Mouse (Mus musculus): Measurements from ENCODE around the gene Nob1.
A peak's percentile ranks its signal among the peaks of the same experiment; 100 is the strongest.

The Nob1 gene

GRCm38 (mm10) chr8:107424597-107425229 lies at the start of gene Nob1:
Gene Nob1, minus strand, starts transcription at chr8:107425051.
- DNase-seq (ENCODE audit: low read depth) = peak; percentile 98

DNA sequence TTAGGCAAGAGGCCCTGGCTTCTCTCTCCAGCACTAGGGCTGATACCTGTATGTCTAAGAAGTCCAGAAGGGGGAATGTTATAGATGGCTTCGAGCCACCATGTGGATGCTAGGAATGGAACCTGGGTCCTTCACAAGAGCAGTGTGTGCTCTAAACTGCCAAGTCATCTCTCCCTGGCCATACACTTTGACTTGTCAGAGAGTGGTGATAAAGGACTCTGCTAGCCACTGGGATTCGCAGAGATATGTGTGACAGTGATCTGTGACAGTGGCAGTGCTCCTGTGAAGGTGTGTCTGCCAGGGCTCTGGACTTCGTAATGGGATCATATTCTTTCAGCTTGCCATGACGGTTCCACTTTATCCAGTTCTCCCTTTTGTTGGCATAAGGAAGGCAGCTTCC lies 48.5 kb upstream of the Nob1 start:
- no peak for DNase-seq (ENCODE audit: low read depth)

DNA sequence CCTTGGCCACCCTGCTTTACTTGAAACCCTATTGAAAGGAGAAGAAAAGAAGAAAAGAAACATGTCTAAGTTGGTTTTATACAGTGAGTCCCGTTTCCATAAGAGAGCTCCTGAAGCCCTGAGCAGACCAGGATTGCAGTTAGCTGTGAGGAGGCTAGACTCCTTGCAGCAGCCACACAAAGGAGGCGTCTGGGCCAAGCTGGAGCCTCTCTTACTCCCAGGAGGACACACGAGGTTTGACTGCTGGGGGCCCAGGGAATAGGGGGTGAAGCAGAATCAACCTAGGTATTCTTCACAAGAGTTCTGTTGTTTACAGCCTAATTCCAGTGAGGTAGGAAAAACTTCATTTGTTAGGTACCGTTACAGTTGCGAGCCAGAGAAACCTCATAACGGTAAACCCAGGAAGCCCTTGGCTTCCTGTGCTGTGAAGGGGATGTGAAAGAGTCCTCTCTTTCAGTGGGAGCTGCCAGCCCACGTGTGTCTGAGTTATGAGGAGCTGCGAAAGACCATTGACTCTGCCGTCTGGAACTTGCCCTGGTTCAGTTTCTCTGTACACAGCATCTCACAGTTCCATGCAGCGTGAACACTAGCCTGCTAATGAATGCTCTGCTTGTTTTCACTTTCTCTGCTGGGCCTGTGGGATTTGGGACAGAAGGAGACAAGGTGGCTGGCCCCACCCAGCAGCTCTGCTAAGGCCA lies 47.7 kb upstream of the Nob1 start:
- no peak for DNase-seq (ENCODE audit: low read depth)

GRCm38 (mm10) chr8:107470302-107470701 lies 45.5 kb upstream of the Nob1 start:
- no peak for DNase-seq (ENCODE audit: low read depth)

DNA sequence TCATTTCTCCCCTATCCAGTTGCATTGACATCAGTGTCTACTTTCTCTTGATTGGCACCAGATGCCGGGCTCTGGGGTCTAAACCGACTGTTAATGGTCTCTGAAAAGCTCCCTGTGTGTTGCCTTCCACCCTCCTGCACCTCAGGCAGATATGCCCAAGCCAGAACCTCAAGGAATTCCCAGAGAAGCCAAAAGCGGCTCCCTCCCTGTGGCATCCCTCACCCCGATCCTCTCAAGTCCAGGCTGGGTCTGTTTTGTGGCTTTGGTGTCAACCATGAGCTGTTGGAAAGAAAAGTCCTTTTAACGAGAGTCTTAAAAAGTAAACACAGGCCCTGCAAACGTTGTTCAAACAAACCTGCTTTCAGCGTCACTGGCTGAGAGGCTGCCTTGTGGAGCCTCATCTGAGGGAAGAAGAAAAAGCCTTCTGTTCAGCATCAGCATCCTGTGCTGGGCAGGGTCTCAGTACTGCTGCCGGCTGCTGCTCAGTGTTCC lies 44.0 kb upstream of the Nob1 start:
- DNase-seq (ENCODE audit: low read depth) = no peak

DNA sequence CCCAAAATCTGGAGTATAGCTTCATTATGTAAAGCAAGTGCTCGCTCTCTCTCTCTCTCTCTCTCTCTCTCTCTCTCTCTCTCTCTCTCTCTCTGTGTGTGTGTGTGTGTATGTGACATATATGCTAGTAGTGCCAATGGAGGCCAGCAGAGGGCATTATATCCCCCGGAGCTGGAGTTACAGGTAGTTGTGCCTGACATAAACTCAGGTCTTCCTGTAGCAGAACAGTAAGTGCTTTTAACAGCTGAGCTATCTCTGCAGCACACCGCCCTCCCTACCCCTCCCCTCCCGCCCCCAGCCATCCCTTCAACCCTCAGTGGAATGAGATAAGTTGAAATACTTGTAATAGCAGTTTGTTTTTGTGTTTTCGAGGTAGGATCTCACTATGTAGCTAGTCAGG lies 41.8 kb upstream of the Nob1 start:
- no peak for DNase-seq (ENCODE audit: low read depth)

DNA sequence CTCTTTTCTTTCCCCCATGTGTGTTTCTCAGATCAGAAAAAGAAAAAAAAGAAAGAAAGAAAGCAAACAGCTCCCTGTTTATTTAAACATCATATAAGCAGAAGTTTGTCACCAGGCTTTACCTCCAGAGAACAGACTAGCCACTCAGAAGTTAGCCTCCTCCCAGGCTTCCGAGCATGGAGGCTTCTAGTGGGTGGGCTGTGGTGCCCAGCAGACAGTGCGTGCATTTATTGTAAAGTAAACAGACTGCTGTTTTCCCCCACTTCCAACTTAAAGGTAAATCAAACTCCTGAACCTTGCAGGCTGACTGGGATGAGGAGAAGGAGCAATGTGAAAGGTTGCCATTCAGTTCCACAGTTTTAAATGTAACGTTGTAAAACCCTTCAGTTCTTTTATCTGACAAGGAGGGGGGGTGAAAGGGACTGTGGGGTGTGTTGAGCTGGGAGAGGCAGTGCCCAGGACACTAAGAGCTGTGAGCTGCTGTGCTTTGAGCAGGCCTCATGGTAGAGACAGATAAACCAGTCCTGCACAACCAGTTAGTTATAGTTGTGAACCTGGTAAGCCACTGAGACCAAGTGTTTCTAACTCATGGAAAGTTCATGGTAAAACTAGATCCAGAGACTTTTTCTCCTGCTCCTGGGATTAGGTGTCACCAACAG lies 40.6 kb upstream of the Nob1 start:
- no peak for DNase-seq (ENCODE audit: low read depth)

DNA sequence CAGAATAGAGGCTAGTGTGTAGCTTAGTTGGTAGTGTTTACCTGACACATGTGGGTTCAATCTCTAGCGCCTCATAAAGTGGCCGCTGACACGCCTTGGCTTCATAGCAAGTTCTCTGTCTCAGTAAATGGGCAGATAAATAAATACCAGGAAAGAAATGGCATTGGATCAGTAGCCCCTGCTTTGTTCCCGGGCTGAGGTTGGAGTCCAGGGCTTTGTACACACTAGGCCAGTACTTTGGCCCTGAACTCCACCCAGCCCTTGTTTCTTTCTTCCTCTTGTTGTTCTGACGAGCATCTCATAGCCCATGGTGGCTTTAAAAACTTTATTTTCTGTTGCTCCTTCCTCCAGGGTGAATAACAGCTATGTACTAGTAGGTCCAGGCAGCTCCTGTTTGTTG lies 37.6 kb upstream of the Nob1 start:
- no peak for DNase-seq (ENCODE audit: low read depth)

- no peak for DNase-seq (ENCODE audit: low read depth)
Measured at GRCm38 (mm10) chr8:107458281-107458680, 33.4 kb upstream of the Nob1 start.

DNA sequence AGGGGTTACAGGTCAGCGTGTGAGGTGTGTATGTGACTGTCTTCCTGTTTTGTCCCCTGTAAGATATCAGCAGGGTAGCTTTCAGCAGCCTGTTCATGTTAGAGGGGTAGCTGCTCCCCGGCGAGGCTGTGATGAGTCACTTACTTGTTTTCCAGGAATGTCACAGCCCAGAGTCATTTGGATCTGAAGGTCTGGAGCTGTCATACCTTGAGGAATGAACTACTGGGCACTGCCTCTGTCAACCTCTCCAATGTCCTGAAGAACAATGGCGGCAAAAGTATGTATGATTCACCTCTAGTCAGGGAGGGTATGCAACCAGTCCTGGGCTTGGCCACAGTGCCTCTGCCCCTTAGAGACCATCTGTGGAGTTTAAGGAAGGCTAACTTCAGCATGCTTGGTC lies 32.9 kb upstream of the Nob1 start:
- DNase-seq (ENCODE audit: low read depth) = no peak

- DNase-seq (ENCODE audit: low read depth) = peak; percentile 43
Measured at GRCm38 (mm10) chr8:107455268-107455667, 30.4 kb upstream of the Nob1 start.

DNA sequence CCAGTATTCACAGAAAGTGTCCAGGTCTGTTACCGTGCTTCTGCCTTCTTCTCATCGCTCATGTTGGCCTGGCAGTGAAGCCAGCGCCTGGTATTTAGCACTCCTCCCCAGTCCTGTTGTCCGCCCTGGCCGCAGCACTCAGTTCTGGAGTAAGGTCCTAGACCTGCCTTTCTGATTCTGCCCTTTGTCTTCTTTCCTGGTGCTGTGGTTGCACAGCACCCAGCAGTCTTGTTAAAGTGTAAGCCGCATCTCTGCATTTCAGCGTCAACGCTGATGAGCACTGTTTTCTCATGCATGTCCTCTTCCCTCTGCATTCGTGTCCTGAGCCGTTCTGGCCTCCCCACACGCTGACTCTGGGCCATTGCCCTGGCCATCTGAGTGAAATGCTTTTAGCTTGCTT lies 28.5 kb upstream of the Nob1 start:
- no peak for DNase-seq (ENCODE audit: low read depth)

- DNase-seq (ENCODE audit: low read depth) = no peak
Measured at GRCm38 (mm10) chr8:107451414-107452066, 26.7 kb upstream of the Nob1 start.

- no peak for DNase-seq (ENCODE audit: low read depth)
Measured at GRCm38 (mm10) chr8:107449655-107450054, 24.8 kb upstream of the Nob1 start.

- DNase-seq (ENCODE audit: low read depth) = no peak
Measured at GRCm38 (mm10) chr8:107449130-107449529, 24.3 kb upstream of the Nob1 start.

- DNase-seq (ENCODE audit: low read depth) = no peak
Measured at GRCm38 (mm10) chr8:107448382-107448889, 23.6 kb upstream of the Nob1 start.

GRCm38 (mm10) chr8:107447713-107448112 lies 22.9 kb upstream of the Nob1 start:
- DNase-seq (ENCODE audit: low read depth) = no peak

DNA sequence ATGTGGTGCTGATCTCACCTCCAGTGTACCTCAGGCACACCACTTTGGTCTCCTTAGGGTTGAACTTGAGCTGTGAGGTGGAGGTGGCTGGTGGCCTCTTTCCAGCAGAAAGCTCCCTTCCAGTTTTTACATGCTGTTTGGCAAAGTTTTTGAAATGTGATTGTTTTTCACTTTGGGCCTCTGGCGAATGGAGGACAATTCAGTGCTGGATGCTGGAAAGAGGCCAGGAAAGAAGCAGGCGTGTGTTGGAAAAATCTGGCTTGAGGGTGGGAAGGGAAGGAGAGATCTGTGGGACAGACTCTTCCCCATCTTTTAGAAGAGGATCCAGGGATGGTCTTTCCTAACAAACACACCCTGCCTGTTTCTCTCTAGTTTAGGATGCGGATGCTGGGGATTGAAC lies 19.8 kb upstream of the Nob1 start:
- DNase-seq (ENCODE audit: low read depth) = no peak

DNA sequence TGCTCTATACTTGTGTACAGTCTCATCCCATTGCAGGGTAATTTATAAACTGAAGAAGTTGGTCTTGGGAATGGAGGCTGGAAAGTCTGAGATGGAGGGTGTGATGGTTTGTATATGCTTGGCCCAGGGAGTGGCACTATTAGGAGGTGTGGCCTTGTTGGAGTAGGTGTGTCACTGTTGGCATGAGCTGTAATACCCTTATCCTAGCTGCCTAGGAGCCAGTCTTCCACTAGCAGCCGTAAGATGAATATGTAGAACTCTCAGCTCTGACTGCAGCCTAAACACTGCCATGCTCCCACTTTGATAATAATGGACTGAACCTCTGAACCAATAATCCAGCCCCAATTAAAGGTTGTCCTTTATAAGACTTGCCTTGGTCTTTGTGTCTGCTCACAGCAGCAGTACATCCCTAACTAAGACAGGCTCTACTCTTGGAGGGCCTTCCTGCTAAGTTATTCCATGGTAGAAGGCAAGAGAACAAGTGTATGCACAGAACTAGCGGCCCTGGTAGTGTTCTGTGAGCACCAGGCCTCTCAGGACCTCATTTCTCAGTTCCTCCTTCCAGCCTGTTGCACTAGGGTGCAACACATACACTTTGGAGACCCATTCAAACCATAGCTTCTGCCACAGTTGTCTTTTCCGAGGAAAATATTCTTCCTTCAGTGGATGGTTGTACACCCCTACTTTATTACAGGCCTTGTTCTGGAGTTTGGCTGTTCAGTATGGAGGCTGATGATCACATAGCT lies 15.2 kb upstream of the Nob1 start:
- no peak for DNase-seq (ENCODE audit: low read depth)

DNA sequence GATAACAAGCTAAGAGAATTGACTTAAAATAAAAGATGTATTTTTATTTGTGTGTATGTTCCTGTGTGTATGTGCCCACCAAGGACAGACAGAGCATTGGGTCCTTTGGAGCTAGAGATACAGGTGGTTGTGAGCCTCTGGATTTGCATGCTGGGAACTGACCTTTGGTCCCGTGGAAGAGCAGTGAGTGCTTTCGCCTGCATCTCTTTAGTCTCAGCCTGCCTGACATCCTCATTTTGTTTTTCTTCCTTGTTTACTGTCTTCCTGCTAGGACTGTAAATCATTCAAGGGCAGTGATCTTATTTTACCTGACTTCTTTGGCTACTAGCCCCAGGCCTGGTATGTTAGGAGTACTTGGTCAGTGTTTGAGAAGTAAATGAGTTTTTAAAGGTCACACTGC lies 12.9 kb upstream of the Nob1 start:
- DNase-seq (ENCODE audit: low read depth) = no peak

DNA sequence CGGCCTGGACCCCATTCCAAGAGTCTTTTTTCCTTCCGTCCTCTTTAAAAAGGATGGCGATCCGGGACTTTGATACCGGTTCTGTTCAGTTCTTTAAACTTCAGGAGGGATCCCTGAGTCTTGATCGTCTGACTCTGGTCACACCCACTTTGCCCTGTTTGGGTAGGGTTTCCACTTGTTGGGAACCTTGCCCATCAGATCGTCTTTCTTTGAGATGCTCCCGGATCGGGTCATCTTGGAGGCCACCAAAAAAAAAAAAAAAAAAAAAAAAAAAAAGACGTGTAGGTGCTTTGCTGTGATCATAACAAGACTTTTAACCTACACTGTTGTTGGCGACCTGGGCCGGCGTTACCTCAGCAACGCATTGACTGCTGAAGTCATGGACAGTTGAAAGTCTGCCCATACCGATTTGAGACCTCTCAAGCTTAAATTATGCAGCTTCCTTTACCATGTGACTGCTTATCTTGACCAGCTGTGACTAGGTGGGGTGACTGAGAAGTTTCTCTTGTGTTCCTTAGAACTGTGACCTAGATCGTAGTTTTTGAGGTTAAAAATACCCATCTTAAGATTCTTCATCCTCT lies 12.1 kb upstream of the Nob1 start:
- no peak for DNase-seq (ENCODE audit: low read depth)
